Mouse (Mus musculus): ENCODE data around the gene Suv39h2. TPM values are rescaled to one million over a fixed set of nuclear protein-coding genes. Genes with fewer than 3 reads are reported as not detected.

Gene Suv39h2
- polyA plus RNA-seq, 1 experiment from 2014 or later = 6.0 TPM

DNA sequence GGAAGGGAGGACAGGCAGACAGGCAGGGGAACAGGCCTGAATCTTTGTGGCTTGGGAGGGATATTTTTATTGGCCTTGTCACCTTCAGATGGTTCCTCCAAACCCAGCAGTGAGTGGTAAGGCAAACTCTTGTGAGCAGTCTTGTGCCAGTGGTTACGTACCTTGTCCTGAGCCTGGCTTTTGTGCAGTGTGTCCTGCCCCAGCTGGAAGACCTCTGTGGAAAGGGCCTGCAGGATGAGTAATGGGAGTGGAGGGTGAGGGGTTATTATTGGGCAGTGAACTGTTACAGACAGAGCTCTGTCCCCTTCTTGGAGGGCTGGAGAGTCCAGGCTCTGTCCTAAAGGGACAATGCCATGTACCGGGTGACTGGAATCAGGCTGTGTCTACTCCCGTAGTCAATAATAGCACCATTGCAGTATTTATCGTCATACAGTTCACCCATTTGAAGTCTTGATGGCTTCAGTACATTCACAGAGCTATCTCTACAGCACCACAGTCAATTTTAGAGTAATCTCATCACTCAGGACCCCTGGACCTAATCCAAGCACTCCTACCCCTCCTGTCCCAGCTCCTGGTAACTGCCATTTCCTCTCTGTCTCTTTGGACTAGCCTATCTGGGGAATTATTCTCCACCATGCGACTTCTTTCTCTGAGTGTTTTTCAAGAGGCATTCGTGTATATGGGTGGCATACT, 39.3 kb downstream of the Suv39h2 start:
- Histone ChIP-seq H3K9me3 (replicated peaks; ENCODE audit: control insufficient read depth, low read length, poor library complexity, severe bottlenecking) (no peaks in the 10 kb centered on the region), H3K9ac (ENCODE audit: low read depth, low read length) (no peak overlapping the region), H3K4me3 (ENCODE audit: low read depth, low read length) (no peak overlapping the region), H3K36me3 (ENCODE audit: control insufficient read depth, insufficient read depth, low read length) (peaks cover 13% of the 10 kb centered on the region), H3K4me2 (ENCODE audit: low read length) (no peak overlapping the region), H3K27ac (ENCODE audit: low read length) (no peak overlapping the region), H3K4me1 (ENCODE audit: control insufficient read depth, insufficient read depth, low read length) (no peaks in the 10 kb centered on the region), H3K27me3 (ENCODE audit: control insufficient read depth, insufficient read depth, low read depth, low read length) (no peaks in the 10 kb centered on the region)
- ATAC-seq = no peak
- WGBS = 90% methylated on average over 6 of the region's 6 CpGs

DNA sequence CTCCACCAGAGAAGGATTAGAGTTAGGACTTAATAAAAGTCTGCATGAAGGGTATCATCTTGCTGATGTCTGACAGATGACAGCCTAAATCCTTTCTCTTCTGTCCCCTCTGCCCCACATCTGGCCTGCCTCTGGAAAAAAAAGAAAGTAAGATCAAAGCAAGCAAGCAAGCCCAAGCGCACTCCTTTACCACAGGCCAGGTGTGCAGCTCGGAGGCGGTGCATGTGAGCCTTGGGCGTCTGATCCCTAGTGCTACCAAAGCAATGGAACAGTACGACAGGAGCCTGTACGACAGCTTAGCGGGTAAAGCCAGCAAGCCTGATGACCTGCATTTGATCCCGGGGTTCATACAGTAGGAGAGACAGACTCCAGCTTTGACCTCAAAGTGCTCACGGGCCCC, 43.9 kb downstream of the Suv39h2 start:
- WGBS = 91% methylated on average over 9 of the region's 9 CpGs

GRCm38 (mm10) chr2:3424579-3424910, 50.3 kb downstream of the Suv39h2 start:
- peak overlapping the region; percentile 60 for H3K9ac ChIP-seq (ENCODE audit: low read depth, low read length)
- 9% methylated on average over 9 of the region's 10 CpGs for WGBS
- 0 out of 2 replicates have a peak, but pooled peaks cover 2% of the 10 kb centered on the region for H3K36me3 ChIP-seq (ENCODE audit: control insufficient read depth, insufficient read depth, low read length)
- H3K4me1 ChIP-seq (ENCODE audit: control insufficient read depth, insufficient read depth, low read length) = peaks cover 16% of the 10 kb centered on the region
- H3K4me2 ChIP-seq (ENCODE audit: low read length) = peak overlapping the region; percentile 96
- H3K4me3 ChIP-seq (ENCODE audit: low read depth, low read length) = peak overlapping the region; percentile 66
- H3K27ac ChIP-seq (ENCODE audit: low read length) = no peak overlapping the region
- no peaks in the 10 kb centered on the region for H3K9me3 ChIP-seq (replicated peaks; ENCODE audit: control insufficient read depth, low read length, poor library complexity, severe bottlenecking)
- no peak for ATAC-seq
- H3K27me3 ChIP-seq (ENCODE audit: control insufficient read depth, insufficient read depth, low read depth, low read length) = no peaks in the 10 kb centered on the region

More for the DNA sequence above, 43.9 kb downstream of the Suv39h2 start:
- no peak for ATAC-seq
- H3K9me3 ChIP-seq (replicated peaks; ENCODE audit: control insufficient read depth, low read length, poor library complexity, severe bottlenecking) = no peaks in the 10 kb centered on the region
- no peaks in the 10 kb centered on the region for H3K27me3 ChIP-seq (ENCODE audit: control insufficient read depth, insufficient read depth, low read depth, low read length)
- H3K27ac ChIP-seq (ENCODE audit: low read length) = no peak overlapping the region
- H3K4me1 ChIP-seq (ENCODE audit: control insufficient read depth, insufficient read depth, low read length) = no peaks in the 10 kb centered on the region
- H3K4me3 ChIP-seq (ENCODE audit: low read depth, low read length) = no peak overlapping the region
- H3K36me3 ChIP-seq (ENCODE audit: control insufficient read depth, insufficient read depth, low read length) = peaks cover 6% of the 10 kb centered on the region
- H3K9ac ChIP-seq (ENCODE audit: low read depth, low read length) = no peak overlapping the region
- no peak overlapping the region for H3K4me2 ChIP-seq (ENCODE audit: low read length)

DNA sequence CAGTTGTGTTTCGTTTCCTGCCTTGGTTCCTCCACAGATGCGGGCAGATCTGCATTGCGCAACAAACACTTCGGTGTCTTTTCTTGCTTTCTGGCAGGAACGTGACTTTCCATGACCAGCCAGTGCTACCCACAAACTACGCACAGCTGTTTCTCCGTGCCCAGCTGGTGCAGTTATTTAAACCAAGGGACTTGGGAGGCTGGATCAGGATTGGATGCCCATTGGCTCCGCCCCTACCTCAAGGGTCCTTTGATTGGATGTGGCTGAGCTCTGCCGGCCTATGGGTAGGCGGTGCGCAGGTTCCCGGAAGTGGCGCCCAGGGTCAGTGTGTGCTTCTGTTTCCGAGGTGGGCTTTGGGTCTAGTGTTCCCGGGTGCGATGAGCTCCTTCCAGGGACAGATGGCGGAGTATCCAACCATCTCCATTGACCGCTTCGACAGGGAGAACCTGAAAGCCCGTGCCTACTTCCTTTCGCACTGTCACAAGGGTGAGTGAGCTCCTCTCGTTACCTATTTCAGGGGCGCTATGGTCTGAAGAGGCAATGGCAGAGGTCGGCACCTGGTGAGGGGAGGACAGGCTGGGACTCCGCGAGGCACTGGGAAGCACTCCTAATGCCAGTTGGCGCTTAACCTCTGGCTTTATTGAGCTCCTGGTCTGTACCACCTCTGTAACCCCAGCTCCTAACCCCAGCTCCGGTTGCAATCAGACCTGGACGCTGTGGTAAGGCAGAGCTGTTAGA, 50.8 kb downstream of the Suv39h2 start, which contains the start of gene Dclre1c:
Gene Dclre1c, plus strand, starts transcription at position 291 of the 738 bp plus-strand sequence.
- Histone ChIP-seq H3K4me1 (ENCODE audit: control insufficient read depth, insufficient read depth, low read length) (peaks cover 16% of the 10 kb centered on the region), H3K9me3 (replicated peaks; ENCODE audit: control insufficient read depth, low read length, poor library complexity, severe bottlenecking) (no peaks in the 10 kb centered on the region), H3K4me3 (ENCODE audit: low read depth, low read length) (peak within 1 kb of the TSS; percentile 66), H3K4me2 (ENCODE audit: low read length) (peak within 1 kb of the TSS; percentile 96), H3K36me3 (ENCODE audit: control insufficient read depth, insufficient read depth, low read length) (0 out of 2 replicates have a peak, but pooled peaks cover 2% of the 10 kb centered on the region), H3K27me3 (ENCODE audit: control insufficient read depth, insufficient read depth, low read depth, low read length) (no peaks in the 10 kb centered on the region), H3K27ac (ENCODE audit: low read length) (no peak within 1 kb of the TSS), H3K9ac (ENCODE audit: low read depth, low read length) (peak within 1 kb of the TSS; percentile 60)
- ATAC-seq = peak; percentile 99
- 1% methylated on average over 29 of the region's 29 CpGs for WGBS

GRCm38 (mm10) chr2:3422548-3422947, 52.3 kb downstream of the Suv39h2 start, which contains the start of gene Meig1:
Gene Meig1, minus strand, starts transcription at chr2:3422648.
- no peaks in the 10 kb centered on the region for H3K9me3 ChIP-seq (replicated peaks; ENCODE audit: control insufficient read depth, low read length, poor library complexity, severe bottlenecking)
- no peak within 1 kb of the TSS for H3K9ac ChIP-seq (ENCODE audit: low read depth, low read length)
- 69% methylated on average over 3 of the region's 3 CpGs for WGBS
- no peaks in the 10 kb centered on the region for H3K36me3 ChIP-seq (ENCODE audit: control insufficient read depth, insufficient read depth, low read length)
- H3K4me3 ChIP-seq (ENCODE audit: low read depth, low read length) = no peak within 1 kb of the TSS
- no peak within 1 kb of the TSS; the same call in 1 of the 2 replicates for H3K4me2 ChIP-seq (ENCODE audit: low read length)
- H3K4me1 ChIP-seq (ENCODE audit: control insufficient read depth, insufficient read depth, low read length) = peaks cover 16% of the 10 kb centered on the region
- no peak for ATAC-seq
- H3K27ac ChIP-seq (ENCODE audit: low read length) = no peak within 1 kb of the TSS
- peaks cover 5% of the 10 kb centered on the region; the same call in 1 of the 2 replicates for H3K27me3 ChIP-seq (ENCODE audit: control insufficient read depth, insufficient read depth, low read depth, low read length)

DNA sequence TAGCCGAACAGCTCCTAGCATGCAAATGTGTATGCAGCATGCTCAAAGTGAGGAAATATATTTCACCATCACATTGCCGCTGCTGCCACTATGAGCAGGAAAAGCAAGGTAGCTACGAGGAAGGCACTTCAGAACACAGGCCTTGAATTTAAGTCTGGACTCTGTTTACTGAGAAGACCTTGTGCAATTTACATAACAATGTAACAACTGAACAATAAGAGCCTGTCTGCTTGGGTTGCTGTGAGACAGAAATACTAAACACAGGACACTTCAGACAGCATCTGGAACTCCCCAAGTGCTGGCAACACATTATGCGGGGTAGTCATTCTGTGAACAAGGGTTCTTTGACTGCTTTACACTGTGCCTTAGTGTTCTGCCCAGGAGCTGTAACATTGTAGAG, 54.7 kb downstream of the Suv39h2 start:
- no peak overlapping the region for H3K4me3 ChIP-seq (ENCODE audit: low read depth, low read length)
- peaks cover 9% of the 10 kb centered on the region for H3K27me3 ChIP-seq (ENCODE audit: control insufficient read depth, insufficient read depth, low read depth, low read length)
- no peak for ATAC-seq
- peaks cover 14% of the 10 kb centered on the region for H3K4me1 ChIP-seq (ENCODE audit: control insufficient read depth, insufficient read depth, low read length)
- no peak overlapping the region for H3K9ac ChIP-seq (ENCODE audit: low read depth, low read length)
- no peaks in the 10 kb centered on the region for H3K36me3 ChIP-seq (ENCODE audit: control insufficient read depth, insufficient read depth, low read length)
- 30% methylated on average over 4 of the region's 4 CpGs for WGBS
- no peak overlapping the region for H3K4me2 ChIP-seq (ENCODE audit: low read length)
- H3K27ac ChIP-seq (ENCODE audit: low read length) = no peak overlapping the region
- no peaks in the 10 kb centered on the region for H3K9me3 ChIP-seq (replicated peaks; ENCODE audit: control insufficient read depth, low read length, poor library complexity, severe bottlenecking)

GRCm38 (mm10) chr2:3418883-3419431, 55.9 kb downstream of the Suv39h2 start:
- Histone ChIP-seq H3K4me1 (ENCODE audit: control insufficient read depth, insufficient read depth, low read length) (peaks cover 7% of the 10 kb centered on the region), H3K9me3 (replicated peaks; ENCODE audit: control insufficient read depth, low read length, poor library complexity, severe bottlenecking) (no peaks in the 10 kb centered on the region), H3K27ac (ENCODE audit: low read length) (0 out of 2 replicates have a peak overlapping the region, but pooled peaks have one; percentile 29), H3K27me3 (ENCODE audit: control insufficient read depth, insufficient read depth, low read depth, low read length) (peaks cover 9% of the 10 kb centered on the region), H3K36me3 (ENCODE audit: control insufficient read depth, insufficient read depth, low read length) (no peaks in the 10 kb centered on the region), H3K4me2 (ENCODE audit: low read length) (peak overlapping the region; percentile 71), H3K9ac (ENCODE audit: low read depth, low read length) (peak overlapping the region; percentile 68), H3K4me3 (ENCODE audit: low read depth, low read length) (peak overlapping the region; percentile 70)
- 2% methylated on average over 38 of the region's 38 CpGs for WGBS
- ATAC-seq = peak; percentile 96

- Histone ChIP-seq H3K27ac (ENCODE audit: low read length) (no peak overlapping the region), H3K4me2 (ENCODE audit: low read length) (no peak overlapping the region), H3K9me3 (replicated peaks; ENCODE audit: control insufficient read depth, low read length, poor library complexity, severe bottlenecking) (no peaks in the 10 kb centered on the region), H3K36me3 (ENCODE audit: control insufficient read depth, insufficient read depth, low read length) (no peaks in the 10 kb centered on the region), H3K9ac (ENCODE audit: low read depth, low read length) (no peak overlapping the region), H3K4me1 (ENCODE audit: control insufficient read depth, insufficient read depth, low read length) (peaks cover 2% of the 10 kb centered on the region; the same call in 1 of the 2 replicates), H3K4me3 (ENCODE audit: low read depth, low read length) (no peak overlapping the region), H3K27me3 (ENCODE audit: control insufficient read depth, insufficient read depth, low read depth, low read length) (peaks cover 9% of the 10 kb centered on the region)
- ATAC-seq = no peak
- WGBS = 68% methylated on average over 1 of the region's 1 CpGs
Measured at GRCm38 (mm10) chr2:3415676-3416075, 59.2 kb downstream of the Suv39h2 start.

DNA sequence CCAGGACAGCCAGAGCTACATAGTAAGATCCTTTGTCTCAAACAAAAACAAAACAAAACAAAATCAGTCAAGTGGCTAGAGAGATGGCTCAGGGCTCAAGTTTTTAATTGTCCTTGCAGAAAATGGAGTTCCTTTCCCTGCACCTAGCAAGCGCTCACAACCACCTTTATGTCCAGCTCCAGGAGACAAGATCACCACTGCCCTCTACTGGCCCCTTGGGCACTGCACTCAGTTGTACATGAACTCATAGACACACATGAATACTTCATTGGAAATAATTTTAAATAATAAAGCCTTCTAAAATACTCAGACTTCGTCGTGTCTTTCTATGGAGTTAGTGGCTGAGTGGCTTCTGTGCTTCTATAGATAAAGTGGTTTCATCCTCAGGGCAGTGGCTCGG, 60.6 kb downstream of the Suv39h2 start:
- Histone ChIP-seq H3K27me3 (ENCODE audit: control insufficient read depth, insufficient read depth, low read depth, low read length) (peaks cover 9% of the 10 kb centered on the region), H3K4me2 (ENCODE audit: low read length) (no peak overlapping the region), H3K9ac (ENCODE audit: low read depth, low read length) (no peak overlapping the region), H3K36me3 (ENCODE audit: control insufficient read depth, insufficient read depth, low read length) (no peaks in the 10 kb centered on the region), H3K27ac (ENCODE audit: low read length) (no peak overlapping the region), H3K4me1 (ENCODE audit: control insufficient read depth, insufficient read depth, low read length) (no peaks in the 10 kb centered on the region; the same call in 1 of the 2 replicates), H3K9me3 (replicated peaks; ENCODE audit: control insufficient read depth, low read length, poor library complexity, severe bottlenecking) (no peaks in the 10 kb centered on the region), H3K4me3 (ENCODE audit: low read depth, low read length) (no peak overlapping the region)
- WGBS = 34% methylated on average over 4 of the region's 4 CpGs
- ATAC-seq = no peak
